18 mouse cellular contexts compared by ENCODE assay signal in the genomic region with DNA sequence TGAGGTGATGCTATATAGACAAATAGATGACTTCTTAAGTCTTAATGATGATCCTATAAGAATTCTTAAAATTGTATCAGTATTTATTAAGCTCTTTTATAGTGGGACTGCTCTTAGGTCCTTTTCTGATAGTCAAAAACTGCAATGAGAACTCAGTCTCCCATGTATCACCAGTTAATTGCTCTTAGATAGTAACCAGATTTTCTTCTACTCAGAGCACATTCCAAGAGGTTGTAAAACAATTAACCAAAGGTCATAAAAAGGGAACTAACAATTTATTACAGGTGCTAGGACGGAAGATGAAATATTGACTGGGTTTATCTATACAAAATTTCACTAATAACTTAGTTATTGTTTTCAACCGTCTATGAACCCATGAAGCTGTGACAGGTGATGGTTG. TPM values are rescaled to one million over a fixed set of nuclear protein-coding genes. Genes with fewer than 3 reads are reported as not detected.
"Had no signal": no experiment of that assay in that cellular context is flagged by ENCODE, and none has a peak within 500 bp of the region (broad histone marks: within the 10 kb centered on the region; RNA-seq: fewer than 3 reads in every experiment).

No protein-coding gene starts in this region.

RNA-seq across cellular contexts. Expression of gene Mettl21e, which starts 21.7 kb away (rescaled TPM):
- polyA plus RNA-seq: heart, embryonic 10.5 days; heart, embryonic 11.5 days; heart, embryonic 12.5 days; heart, embryonic 13.5 days; hindbrain, embryonic 10.5 days; hindbrain, embryonic 11.5 days; hindbrain, embryonic 12.5 days; hindbrain, embryonic 13.5 days; hindbrain, embryonic 14.5 days; hindbrain, embryonic 15.5 days; hindbrain, embryonic 16.5 days; hindbrain, postnatal 0 days; inflammation-experienced regulatory T-cells, adult 6 months; intestine, embryonic 14.5 days; intestine, postnatal 0 days; kidney, embryonic 14.5 days; kidney, postnatal 0 days; large intestine, adult 2 months had no signal
